Mouse (Mus musculus): ENCODE measurements around the gene Mtmr14. TPM values are rescaled to one million over a fixed set of nuclear protein-coding genes. Genes with fewer than 3 reads are reported as not detected.

Gene Mtmr14
- polyA plus RNA-seq, 1 experiment: 29.8 TPM

GRCm38 (mm10) chr6:113289346-113289745 lies 51.7 kb downstream of the Mtmr14 start:
- no peaks in the 10 kb centered on the region for H3K36me3 ChIP-seq (ENCODE audit: control insufficient read depth, insufficient read depth, low read length)
- H3K4me3 ChIP-seq (ENCODE audit: control insufficient read depth, low read depth, low read length): no peak overlapping the region
- no peaks in the 10 kb centered on the region for H3K27me3 ChIP-seq (ENCODE audit: control insufficient read depth, insufficient read depth, low read length)
- TF ChIP-seq POLR2A (IDR thresholded peaks at IDR 0.05; ENCODE audit: control insufficient read depth, low read depth, low read length) (no peak), CTCF (IDR thresholded peaks at IDR 0.05; ENCODE audit: control insufficient read depth, insufficient read depth, insufficient replicate concordance, low read depth, low read length) (no peak)
- no peak overlapping the region for H3K27ac ChIP-seq (ENCODE audit: control insufficient read depth, insufficient read depth, low read depth, low read length)
- H3K4me1 ChIP-seq (ENCODE audit: control insufficient read depth, insufficient read depth, low read length): peaks cover under 1% of the 10 kb centered on the region; the same call in 1 of the 2 replicates

GRCm38 (mm10) chr6:113290346-113290745 lies 52.7 kb downstream of the Mtmr14 start:
- no peaks in the 10 kb centered on the region for H3K36me3 ChIP-seq (ENCODE audit: control insufficient read depth, insufficient read depth, low read length)
- H3K27me3 ChIP-seq (ENCODE audit: control insufficient read depth, insufficient read depth, low read length): no peaks in the 10 kb centered on the region
- H3K4me3 ChIP-seq (ENCODE audit: control insufficient read depth, low read depth, low read length): no peak overlapping the region
- no peak for TF ChIP-seq CTCF (IDR thresholded peaks at IDR 0.05; ENCODE audit: control insufficient read depth, insufficient read depth, insufficient replicate concordance, low read depth, low read length)
- TF ChIP-seq POLR2A (IDR thresholded peaks at IDR 0.05; ENCODE audit: control insufficient read depth, low read depth, low read length): no peak
- no peaks in the 10 kb centered on the region; the same call in 1 of the 2 replicates for H3K4me1 ChIP-seq (ENCODE audit: control insufficient read depth, insufficient read depth, low read length)
- no peak overlapping the region for H3K27ac ChIP-seq (ENCODE audit: control insufficient read depth, insufficient read depth, low read depth, low read length)

GRCm38 (mm10) chr6:113292938-113293337 lies 55.3 kb downstream of the Mtmr14 start:
- Histone ChIP-seq H3K27ac (ENCODE audit: control insufficient read depth, insufficient read depth, low read depth, low read length) (no peak overlapping the region), H3K4me1 (ENCODE audit: control insufficient read depth, insufficient read depth, low read length) (no peaks in the 10 kb centered on the region; the same call in none of the 2 replicates), H3K36me3 (ENCODE audit: control insufficient read depth, insufficient read depth, low read length) (no peaks in the 10 kb centered on the region), H3K27me3 (ENCODE audit: control insufficient read depth, insufficient read depth, low read length) (no peaks in the 10 kb centered on the region), H3K4me3 (ENCODE audit: control insufficient read depth, low read depth, low read length) (no peak overlapping the region)
- TF ChIP-seq CTCF (IDR thresholded peaks at IDR 0.05; ENCODE audit: control insufficient read depth, insufficient read depth, insufficient replicate concordance, low read depth, low read length): no peak
- TF ChIP-seq POLR2A (IDR thresholded peaks at IDR 0.05; ENCODE audit: control insufficient read depth, low read depth, low read length): no peak

GRCm38 (mm10) chr6:113296046-113296445 lies 58.4 kb downstream of the Mtmr14 start:
- H3K27ac ChIP-seq (ENCODE audit: control insufficient read depth, insufficient read depth, low read depth, low read length): no peak overlapping the region
- TF ChIP-seq POLR2A (IDR thresholded peaks at IDR 0.05; ENCODE audit: control insufficient read depth, low read depth, low read length) (no peak), CTCF (IDR thresholded peaks at IDR 0.05; ENCODE audit: control insufficient read depth, insufficient read depth, insufficient replicate concordance, low read depth, low read length) (no peak)
- no peaks in the 10 kb centered on the region for H3K36me3 ChIP-seq (ENCODE audit: control insufficient read depth, insufficient read depth, low read length)
- no peaks in the 10 kb centered on the region for H3K27me3 ChIP-seq (ENCODE audit: control insufficient read depth, insufficient read depth, low read length)
- H3K4me1 ChIP-seq (ENCODE audit: control insufficient read depth, insufficient read depth, low read length): no peaks in the 10 kb centered on the region; the same call in none of the 2 replicates
- no peak overlapping the region for H3K4me3 ChIP-seq (ENCODE audit: control insufficient read depth, low read depth, low read length)

- TF ChIP-seq POLR2A (IDR thresholded peaks at IDR 0.05; ENCODE audit: control insufficient read depth, low read depth, low read length) (no peak), CTCF (IDR thresholded peaks at IDR 0.05; ENCODE audit: control insufficient read depth, insufficient read depth, insufficient replicate concordance, low read depth, low read length) (no peak)
- no peaks in the 10 kb centered on the region; the same call in none of the 2 replicates for H3K4me1 ChIP-seq (ENCODE audit: control insufficient read depth, insufficient read depth, low read length)
- H3K4me3 ChIP-seq (ENCODE audit: control insufficient read depth, low read depth, low read length): no peak overlapping the region
- no peak overlapping the region for H3K27ac ChIP-seq (ENCODE audit: control insufficient read depth, insufficient read depth, low read depth, low read length)
- no peaks in the 10 kb centered on the region for H3K27me3 ChIP-seq (ENCODE audit: control insufficient read depth, insufficient read depth, low read length)
- H3K36me3 ChIP-seq (ENCODE audit: control insufficient read depth, insufficient read depth, low read length): no peaks in the 10 kb centered on the region
Observed at GRCm38 (mm10) chr6:113296639-113297038, 59.0 kb downstream of the Mtmr14 start.

- Histone ChIP-seq H3K27me3 (ENCODE audit: control insufficient read depth, insufficient read depth, low read length) (no peaks in the 10 kb centered on the region), H3K4me1 (ENCODE audit: control insufficient read depth, insufficient read depth, low read length) (no peaks in the 10 kb centered on the region; the same call in 1 of the 2 replicates), H3K36me3 (ENCODE audit: control insufficient read depth, insufficient read depth, low read length) (no peaks in the 10 kb centered on the region), H3K4me3 (ENCODE audit: control insufficient read depth, low read depth, low read length) (no peak overlapping the region), H3K27ac (ENCODE audit: control insufficient read depth, insufficient read depth, low read depth, low read length) (no peak overlapping the region)
- TF ChIP-seq POLR2A (IDR thresholded peaks at IDR 0.05; ENCODE audit: control insufficient read depth, low read depth, low read length): no peak
- no peak for TF ChIP-seq CTCF (IDR thresholded peaks at IDR 0.05; ENCODE audit: control insufficient read depth, insufficient read depth, insufficient replicate concordance, low read depth, low read length)
Observed at GRCm38 (mm10) chr6:113301350-113301749, 63.7 kb downstream of the Mtmr14 start.

DNA sequence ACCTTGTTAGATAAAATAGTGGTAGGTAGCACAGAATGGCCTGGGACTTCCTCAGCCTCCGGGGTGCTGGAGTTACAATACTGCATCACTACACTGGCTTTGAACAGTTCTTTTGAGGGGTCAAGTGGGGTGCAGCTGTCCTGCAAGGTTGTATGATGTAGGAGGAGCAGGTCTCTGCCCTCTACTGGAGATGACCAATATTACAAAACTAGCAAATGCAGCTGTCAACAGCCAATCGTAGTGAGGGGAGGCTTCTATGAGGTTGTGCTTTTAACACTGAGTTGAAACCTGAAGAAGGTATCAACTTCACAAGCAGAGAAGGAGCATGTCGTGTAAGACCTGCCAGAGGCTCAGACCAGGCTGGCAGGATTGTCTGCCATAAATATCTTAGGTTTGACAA lies 64.6 kb downstream of the Mtmr14 start:
- Histone ChIP-seq H3K27ac (ENCODE audit: control insufficient read depth, insufficient read depth, low read depth, low read length) (no peak overlapping the region), H3K27me3 (ENCODE audit: control insufficient read depth, insufficient read depth, low read length) (no peaks in the 10 kb centered on the region), H3K4me1 (ENCODE audit: control insufficient read depth, insufficient read depth, low read length) (no peaks in the 10 kb centered on the region; the same call in 1 of the 2 replicates), H3K36me3 (ENCODE audit: control insufficient read depth, insufficient read depth, low read length) (no peaks in the 10 kb centered on the region), H3K4me3 (ENCODE audit: control insufficient read depth, low read depth, low read length) (no peak overlapping the region)
- no peak for TF ChIP-seq CTCF (IDR thresholded peaks at IDR 0.05; ENCODE audit: control insufficient read depth, insufficient read depth, insufficient replicate concordance, low read depth, low read length)
- no peak for TF ChIP-seq POLR2A (IDR thresholded peaks at IDR 0.05; ENCODE audit: control insufficient read depth, low read depth, low read length)
